Mouse (Mus musculus): ENCODE measurements around the gene Lmntd1. TPM values are rescaled to one million over a fixed set of nuclear protein-coding genes. Genes with fewer than 3 reads are reported as not detected.

The Lmntd1 gene
- polyA plus RNA-seq, 1 experiment, result not detected

GRCm38 (mm10) chr6:145370302-145370701, 243.8 kb downstream of the Lmntd1 start:
- H3K4me1 ChIP-seq (ENCODE audit: control insufficient read depth, insufficient read depth, low read length), result no peaks in the 10 kb centered on the region
- no peak overlapping the region for H3K9ac ChIP-seq (ENCODE audit: low read depth, poor library complexity, severe bottlenecking)
- no peak overlapping the region for H3K4me3 ChIP-seq (ENCODE audit: low read depth, low read length)
- no peaks in the 10 kb centered on the region for H3K27me3 ChIP-seq (ENCODE audit: control insufficient read depth, insufficient read depth, low read length, poor library complexity, severe bottlenecking)
- no peak overlapping the region for H3K27ac ChIP-seq (ENCODE audit: insufficient read depth, low read length)
- no peaks in the 10 kb centered on the region for H3K9me3 ChIP-seq (replicated peaks; ENCODE audit: control insufficient read depth, insufficient read depth, low read length, poor library complexity, severe bottlenecking)
- no peaks in the 10 kb centered on the region for H3K36me3 ChIP-seq (ENCODE audit: control insufficient read depth, insufficient read depth, low read length, poor library complexity, severe bottlenecking)
- TF ChIP-seq CTCF (IDR thresholded peaks at IDR 0.05; ENCODE audit: low read depth, low read length), result no peak
- TF ChIP-seq EP300 (IDR thresholded peaks at IDR 0.05; ENCODE audit: insufficient read depth, low read depth, low read length), result no peak
- no peak for TF ChIP-seq POLR2A (IDR thresholded peaks at IDR 0.05; ENCODE audit: insufficient read depth, low read length)

- H3K27me3 ChIP-seq (ENCODE audit: control insufficient read depth, insufficient read depth, low read length, poor library complexity, severe bottlenecking), result no peaks in the 10 kb centered on the region
- H3K4me1 ChIP-seq (ENCODE audit: control insufficient read depth, insufficient read depth, low read length), result no peaks in the 10 kb centered on the region
- H3K9ac ChIP-seq (ENCODE audit: low read depth, poor library complexity, severe bottlenecking), result no peak overlapping the region
- TF ChIP-seq CTCF (IDR thresholded peaks at IDR 0.05; ENCODE audit: low read depth, low read length) (no peak), EP300 (IDR thresholded peaks at IDR 0.05; ENCODE audit: insufficient read depth, low read depth, low read length) (no peak), POLR2A (IDR thresholded peaks at IDR 0.05; ENCODE audit: insufficient read depth, low read length) (no peak)
- H3K27ac ChIP-seq (ENCODE audit: insufficient read depth, low read length), result no peak overlapping the region
- H3K36me3 ChIP-seq (ENCODE audit: control insufficient read depth, insufficient read depth, low read length, poor library complexity, severe bottlenecking), result no peaks in the 10 kb centered on the region
- no peak overlapping the region for H3K4me3 ChIP-seq (ENCODE audit: low read depth, low read length)
- no peaks in the 10 kb centered on the region for H3K9me3 ChIP-seq (replicated peaks; ENCODE audit: control insufficient read depth, insufficient read depth, low read length, poor library complexity, severe bottlenecking)
Observed at GRCm38 (mm10) chr6:145369290-145369689, 244.8 kb downstream of the Lmntd1 start.

GRCm38 (mm10) chr6:145366488-145366887, 247.6 kb downstream of the Lmntd1 start:
- Histone ChIP-seq H3K4me1 (ENCODE audit: control insufficient read depth, insufficient read depth, low read length) (no peaks in the 10 kb centered on the region), H3K27me3 (ENCODE audit: control insufficient read depth, insufficient read depth, low read length, poor library complexity, severe bottlenecking) (no peaks in the 10 kb centered on the region), H3K4me3 (ENCODE audit: low read depth, low read length) (no peak overlapping the region), H3K9me3 (replicated peaks; ENCODE audit: control insufficient read depth, insufficient read depth, low read length, poor library complexity, severe bottlenecking) (no peaks in the 10 kb centered on the region), H3K36me3 (ENCODE audit: control insufficient read depth, insufficient read depth, low read length, poor library complexity, severe bottlenecking) (no peaks in the 10 kb centered on the region), H3K27ac (ENCODE audit: insufficient read depth, low read length) (no peak overlapping the region), H3K9ac (ENCODE audit: low read depth, poor library complexity, severe bottlenecking) (no peak overlapping the region)
- no peak for TF ChIP-seq CTCF (IDR thresholded peaks at IDR 0.05; ENCODE audit: low read depth, low read length)
- no peak for TF ChIP-seq EP300 (IDR thresholded peaks at IDR 0.05; ENCODE audit: insufficient read depth, low read depth, low read length)
- no peak for TF ChIP-seq POLR2A (IDR thresholded peaks at IDR 0.05; ENCODE audit: insufficient read depth, low read length)

GRCm38 (mm10) chr6:145363698-145364097, 250.4 kb downstream of the Lmntd1 start:
- H3K9me3 ChIP-seq (replicated peaks; ENCODE audit: control insufficient read depth, insufficient read depth, low read length, poor library complexity, severe bottlenecking), result no peaks in the 10 kb centered on the region
- H3K4me1 ChIP-seq (ENCODE audit: control insufficient read depth, insufficient read depth, low read length), result no peaks in the 10 kb centered on the region
- no peaks in the 10 kb centered on the region for H3K27me3 ChIP-seq (ENCODE audit: control insufficient read depth, insufficient read depth, low read length, poor library complexity, severe bottlenecking)
- no peak overlapping the region for H3K9ac ChIP-seq (ENCODE audit: low read depth, poor library complexity, severe bottlenecking)
- no peak overlapping the region for H3K27ac ChIP-seq (ENCODE audit: insufficient read depth, low read length)
- TF ChIP-seq EP300 (IDR thresholded peaks at IDR 0.05; ENCODE audit: insufficient read depth, low read depth, low read length) (no peak), POLR2A (IDR thresholded peaks at IDR 0.05; ENCODE audit: insufficient read depth, low read length) (no peak), CTCF (IDR thresholded peaks at IDR 0.05; ENCODE audit: low read depth, low read length) (no peak)
- H3K4me3 ChIP-seq (ENCODE audit: low read depth, low read length), result no peak overlapping the region
- no peaks in the 10 kb centered on the region for H3K36me3 ChIP-seq (ENCODE audit: control insufficient read depth, insufficient read depth, low read length, poor library complexity, severe bottlenecking)

GRCm38 (mm10) chr6:145361109-145361694, 252.9 kb downstream of the Lmntd1 start:
- Histone ChIP-seq H3K4me3 (ENCODE audit: low read depth, low read length) (no peak overlapping the region), H3K27me3 (ENCODE audit: control insufficient read depth, insufficient read depth, low read length, poor library complexity, severe bottlenecking) (no peaks in the 10 kb centered on the region), H3K4me1 (ENCODE audit: control insufficient read depth, insufficient read depth, low read length) (no peaks in the 10 kb centered on the region), H3K36me3 (ENCODE audit: control insufficient read depth, insufficient read depth, low read length, poor library complexity, severe bottlenecking) (no peaks in the 10 kb centered on the region), H3K9ac (ENCODE audit: low read depth, poor library complexity, severe bottlenecking) (no peak overlapping the region), H3K9me3 (replicated peaks; ENCODE audit: control insufficient read depth, insufficient read depth, low read length, poor library complexity, severe bottlenecking) (no peaks in the 10 kb centered on the region), H3K27ac (ENCODE audit: insufficient read depth, low read length) (no peak overlapping the region)
- TF ChIP-seq POLR2A (IDR thresholded peaks at IDR 0.05; ENCODE audit: insufficient read depth, low read length) (no peak), EP300 (IDR thresholded peaks at IDR 0.05; ENCODE audit: insufficient read depth, low read depth, low read length) (no peak), CTCF (IDR thresholded peaks at IDR 0.05; ENCODE audit: low read depth, low read length) (no peak)

GRCm38 (mm10) chr6:145359470-145360430, 254.4 kb downstream of the Lmntd1 start:
- TF ChIP-seq CTCF (IDR thresholded peaks at IDR 0.05; ENCODE audit: low read depth, low read length), result no peak
- Histone ChIP-seq H3K9me3 (replicated peaks; ENCODE audit: control insufficient read depth, insufficient read depth, low read length, poor library complexity, severe bottlenecking) (no peaks in the 10 kb centered on the region), H3K4me3 (ENCODE audit: low read depth, low read length) (no peak overlapping the region), H3K36me3 (ENCODE audit: control insufficient read depth, insufficient read depth, low read length, poor library complexity, severe bottlenecking) (no peaks in the 10 kb centered on the region), H3K27me3 (ENCODE audit: control insufficient read depth, insufficient read depth, low read length, poor library complexity, severe bottlenecking) (no peaks in the 10 kb centered on the region), H3K4me1 (ENCODE audit: control insufficient read depth, insufficient read depth, low read length) (no peaks in the 10 kb centered on the region), H3K9ac (ENCODE audit: low read depth, poor library complexity, severe bottlenecking) (peak overlapping the region; percentile 42; the same call in 1 of the 2 replicates), H3K27ac (ENCODE audit: insufficient read depth, low read length) (no peak overlapping the region)

Measured in ES-Bruce4 (cell line).